9 mouse cellular contexts compared by ENCODE assay signal in genomic region chr11:78984483-78985177, GRCm38 (mm10). TPM values are rescaled to one million over a fixed set of nuclear protein-coding genes. Genes with fewer than 3 reads are reported as not detected.
A peak's percentile ranks its signal among the peaks of the same experiment; 100 is the strongest.
DNase-seq lines count a peak whose midpoint lies in the region; ATAC-seq and TF ChIP-seq lines count a peak whose summit lies in the region.
"Had no signal": no experiment of that assay in that cellular context is flagged by ENCODE, and none has a peak within 500 bp of the region (broad histone marks: within the 10 kb centered on the region; RNA-seq: fewer than 3 reads in every experiment).

TSS of gene Lgals9 (minus strand) at chr11:78984946.

- TF ChIP-seq CTCF in lung, adult 2 months (IDR thresholded peaks at IDR 0.05; ENCODE audit: insufficient read depth, low read length): no peak

- H3K9me3 ChIP-seq in intestine, embryonic 14.5 days (ENCODE audit: control insufficient read depth, low read length): no peaks in the 10 kb centered on the region
- H3K9me3 ChIP-seq: midbrain, embryonic 12.5 days had no signal

- no peak for ATAC-seq in intestine, embryonic 14.5 days (replicated peaks; ENCODE audit: low FRiP score, low TSS enrichment, low read depth)

- peak; percentile 24 to 41 for DNase-seq in cerebellum, postnatal 10 days
- DNase-seq in cerebellum, postnatal 14 days: no peak
- peak; percentile 73 for DNase-seq in T-cell, adult 2 months (ENCODE audit: low spot score)
- DNase-seq in gastrocnemius, adult 8-10 months (ENCODE audit: low spot score in 2 of 2): peak; percentile 62 to 65
- peak; percentile 61 for DNase-seq in intestine, embryonic 14.5 days (ENCODE audit: low spot score)
- peak; percentile 70 for DNase-seq in lung, adult 2 months
- DNase-seq in spleen, postnatal 10 days (ENCODE audit: low spot score in 2 of 2): peak; percentile 64 to 78
- no peak for DNase-seq in cerebellum, adult 18-20 months

- H3K27me3 ChIP-seq in intestine, embryonic 14.5 days (replicated peaks; ENCODE audit: control insufficient read depth, insufficient read depth, low read length): no peaks in the 10 kb centered on the region
- H3K27me3 ChIP-seq: midbrain, embryonic 12.5 days had no signal

- TF ChIP-seq POLR2A in lung, adult 2 months (IDR thresholded peaks at IDR 0.05; ENCODE audit: borderline replicate concordance, extremely low read depth, low read depth, low read length): peak; percentile 93

- peak within 1 kb of the TSS; percentile 36 for H3K4me2 ChIP-seq in intestine, embryonic 14.5 days (ENCODE audit: low read length)
- H3K4me2 ChIP-seq: midbrain, embryonic 12.5 days had no signal

- 0 out of 2 replicates have a peak, but pooled peaks cover 8% of the 10 kb centered on the region for H3K4me1 ChIP-seq in intestine, embryonic 14.5 days (replicated peaks; ENCODE audit: control insufficient read depth, insufficient read depth, low read length)
- peaks cover 19% of the 10 kb centered on the region for H3K4me1 ChIP-seq in lung, adult 2 months (ENCODE audit: control insufficient read depth, insufficient read depth, low read length)
- H3K4me1 ChIP-seq: midbrain, embryonic 12.5 days had no signal

- 0 out of 2 replicates have a peak within 1 kb of the TSS, but pooled peaks have one; percentile 7 for H3K27ac ChIP-seq in intestine, embryonic 14.5 days (ENCODE audit: low read depth)
- H3K27ac ChIP-seq: midbrain, embryonic 12.5 days had no signal

- no peaks in the 10 kb centered on the region for H3K36me3 ChIP-seq in intestine, embryonic 14.5 days (ENCODE audit: control insufficient read depth, insufficient read depth, low read length)
- H3K36me3 ChIP-seq: midbrain, embryonic 12.5 days had no signal

- H3K4me3 ChIP-seq in intestine, embryonic 14.5 days (ENCODE audit: low read depth, low read length): peak within 1 kb of the TSS; percentile 21; the same call in 1 of the 2 replicates
- H3K4me3 ChIP-seq in lung, adult 2 months (replicated peaks; ENCODE audit: extremely low read depth, low read depth, low read length): peak within 1 kb of the TSS; percentile 79
- H3K4me3 ChIP-seq: midbrain, embryonic 12.5 days had no signal

- 59% methylated on average over 10 of the region's 10 CpGs for WGBS in intestine, embryonic 14.5 days
- WGBS in lung, adult 2 months: 5% methylated on average over 10 of the region's 10 CpGs

- H3K9ac ChIP-seq in intestine, embryonic 14.5 days (ENCODE audit: low read length): 0 out of 2 replicates have a peak within 1 kb of the TSS, but pooled peaks have one; percentile 10
- H3K9ac ChIP-seq: midbrain, embryonic 12.5 days had no signal

RNA-seq across cellular contexts. Expression of gene Lgals9, which starts in this region (rescaled TPM):
- 1 to 10 TPM; 3.2 to 6.8 (median 5.2) TPM for total RNA-seq in gastrocnemius, adult 8-10 months (2022)
- 47.7 and 52.9 TPM in 2 replicates for polyA plus RNA-seq in intestine, embryonic 14.5 days (2014; fragmentation: Nextera tagmentation; extraction: Ambion mirVana)
- polyA plus RNA-seq in lung, adult 2 months (2012; rRNA removed): 137 and 204 TPM in 2 replicates

Comparison
In these comparisons a context has a peak if more than half of its experiments do, and no peak if none do; other contexts are left out.
1. DNase-seq: peak in cerebellum, postnatal 10 days (2 of 2), T-cell, adult 2 months (single experiment), gastrocnemius, adult 8-10 months (2 of 2), intestine, embryonic 14.5 days (single experiment), lung, adult 2 months (single experiment) and spleen, postnatal 10 days (2 of 2); none in cerebellum, postnatal 14 days (0 of 2) and cerebellum, adult 18-20 months (0 of 2).